Mouse (Mus musculus) right cerebral cortex, adult 18-20 months (tissue): ENCODE measurements around the gene Cxcl10.
"Not testable (repeated sequence)": the region's sequence is repeated elsewhere in the genome, so short reads cannot be mapped to it uniquely, and the experiment has no call there.

ENCODE experiments used
- DNase-seq: peaks from one replicate; pipeline ENCODE4 v3.0.0; 2022; ENCODE audit warnings: mixed read lengths

Gene Cxcl10

DNA sequence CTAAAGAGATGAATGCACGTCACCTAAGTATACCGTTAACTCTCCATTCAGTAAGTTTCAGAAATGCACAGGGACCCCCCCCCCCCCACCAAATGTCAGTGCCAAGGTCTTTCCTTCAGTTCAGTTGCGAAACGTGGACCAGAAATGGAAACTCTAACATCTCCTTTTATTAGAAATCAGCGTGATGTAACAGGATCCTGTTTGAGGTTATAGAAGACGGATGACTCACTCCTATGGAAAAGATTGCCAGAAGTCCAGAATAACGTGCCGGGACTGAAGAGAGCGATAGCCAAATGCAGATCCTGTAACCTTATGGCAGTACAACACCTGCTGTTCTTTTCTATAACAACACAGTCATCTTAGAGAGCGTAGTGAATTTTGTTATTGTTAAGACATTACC is 19.7 kb upstream of the Cxcl10 start:
- no peak for DNase-seq

DNA sequence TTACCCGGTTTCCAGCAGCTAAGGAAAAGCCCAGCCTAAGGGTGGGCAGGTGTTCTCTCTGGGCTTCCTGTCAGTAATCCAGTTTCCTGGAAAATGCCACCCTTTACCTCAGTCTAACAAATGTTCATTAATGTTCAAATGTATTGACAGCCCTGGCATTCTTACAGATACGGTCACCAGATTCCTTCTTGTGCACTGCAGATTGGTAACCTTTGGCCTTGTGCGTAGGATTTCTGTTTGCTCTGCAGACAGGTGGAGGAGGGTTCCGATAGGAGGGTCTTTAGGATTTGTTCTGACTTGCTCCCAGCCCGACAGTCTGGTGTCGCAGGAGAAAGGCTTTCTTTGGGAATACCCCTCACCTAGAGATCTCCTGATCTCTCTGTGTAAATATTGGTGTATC is 17.9 kb upstream of the Cxcl10 start:
- DNase-seq, result no peak

DNA sequence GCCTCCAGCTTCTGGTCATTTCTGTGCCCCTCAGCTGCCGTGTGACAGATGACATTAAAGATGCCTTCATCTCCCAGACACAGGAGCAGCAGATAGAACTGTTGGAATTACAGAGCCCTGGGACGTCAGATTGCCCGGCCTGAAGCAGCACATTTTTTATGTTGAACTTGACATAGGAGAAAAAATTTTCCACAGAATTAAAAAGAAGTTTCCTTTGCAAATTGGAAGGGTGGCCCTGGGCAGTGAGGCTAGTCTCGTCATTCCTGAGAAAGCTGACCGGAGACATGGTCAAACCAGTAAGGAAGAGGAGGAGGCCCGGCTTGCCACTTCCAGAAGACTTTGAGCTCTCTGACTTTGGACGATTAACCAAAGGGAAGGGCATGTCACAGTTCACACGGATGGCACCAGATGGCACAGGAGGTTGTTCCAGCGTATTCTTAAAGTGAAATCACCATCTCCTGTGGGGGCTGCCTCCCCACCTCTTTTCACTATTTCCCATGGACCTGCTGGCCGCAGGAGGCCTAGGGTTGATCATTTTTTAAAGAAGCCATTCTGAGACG is 16.5 kb upstream of the Cxcl10 start:
- no peak for DNase-seq

DNA sequence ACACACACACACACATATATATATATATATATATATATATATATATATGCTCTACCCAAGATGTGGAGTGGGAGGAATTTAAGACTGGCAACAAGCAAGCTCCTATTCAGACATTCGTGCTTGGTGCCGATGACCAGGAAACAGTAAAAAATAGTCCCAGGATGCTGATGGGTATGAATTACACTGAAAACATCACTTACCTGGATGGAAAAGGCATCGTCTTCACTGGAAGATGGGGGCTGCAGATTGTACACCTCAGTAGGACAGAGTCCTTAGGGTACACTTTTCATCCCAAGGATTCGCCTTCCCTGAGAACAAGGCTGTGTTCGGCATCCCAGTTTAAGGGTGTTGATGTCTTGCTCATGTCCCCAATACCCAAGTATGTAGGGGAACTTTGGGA is 15.3 kb upstream of the Cxcl10 start:
- no peak for DNase-seq

DNA sequence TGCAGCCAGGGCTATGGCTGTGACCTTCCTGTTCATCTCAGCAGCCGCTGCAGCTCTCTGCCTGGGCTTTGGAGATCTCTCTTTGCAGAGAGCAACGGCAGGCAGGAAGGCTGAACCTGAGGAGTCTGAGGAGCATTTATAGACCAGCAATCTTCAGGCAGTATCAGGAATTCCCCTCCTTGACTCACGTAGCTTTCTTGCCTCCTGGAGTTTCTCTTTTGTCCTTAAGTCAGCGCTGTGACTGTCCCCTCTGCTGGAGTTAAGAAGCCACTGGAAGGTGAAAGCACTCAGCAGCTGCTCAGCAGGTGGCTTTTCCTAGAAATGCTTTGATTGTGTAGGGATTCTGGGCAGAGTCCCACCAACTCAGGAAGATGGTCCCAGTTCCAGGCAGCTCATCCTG is 14.5 kb upstream of the Cxcl10 start:
- DNase-seq, result no peak

DNA sequence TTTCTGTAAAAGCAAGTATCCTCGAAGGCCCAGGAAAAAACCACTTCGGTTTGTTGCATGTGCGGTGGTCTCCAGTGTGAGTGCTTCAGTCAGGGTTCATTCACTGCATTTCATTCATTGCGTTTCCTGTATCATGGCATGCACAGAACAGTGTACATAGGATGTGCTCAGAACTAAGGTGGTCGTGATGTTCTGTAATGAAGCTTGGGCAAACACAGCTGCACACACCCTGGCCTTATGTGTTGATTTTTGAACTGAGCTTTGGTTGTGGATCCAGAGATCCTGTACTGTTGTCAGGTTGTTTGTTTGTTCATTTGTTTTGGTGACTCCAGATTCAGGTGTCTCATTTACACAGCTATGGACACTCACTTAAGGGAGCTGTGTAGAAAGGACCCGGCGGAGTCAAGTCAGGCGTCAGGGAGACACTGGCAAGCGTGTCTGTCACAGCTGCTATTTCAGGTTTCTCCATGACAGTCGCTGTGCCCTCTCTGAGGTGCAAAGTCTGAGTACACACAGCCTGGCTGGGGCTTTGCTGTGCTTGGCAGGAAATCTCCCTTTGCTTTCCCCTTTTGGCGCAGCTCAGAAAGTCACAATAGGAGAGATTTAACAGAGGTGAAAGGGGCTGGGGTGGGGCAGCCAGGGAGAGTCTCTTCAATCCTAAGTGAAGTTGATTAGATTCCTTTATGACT is 10.2 kb upstream of the Cxcl10 start:
- no peak for DNase-seq

DNA sequence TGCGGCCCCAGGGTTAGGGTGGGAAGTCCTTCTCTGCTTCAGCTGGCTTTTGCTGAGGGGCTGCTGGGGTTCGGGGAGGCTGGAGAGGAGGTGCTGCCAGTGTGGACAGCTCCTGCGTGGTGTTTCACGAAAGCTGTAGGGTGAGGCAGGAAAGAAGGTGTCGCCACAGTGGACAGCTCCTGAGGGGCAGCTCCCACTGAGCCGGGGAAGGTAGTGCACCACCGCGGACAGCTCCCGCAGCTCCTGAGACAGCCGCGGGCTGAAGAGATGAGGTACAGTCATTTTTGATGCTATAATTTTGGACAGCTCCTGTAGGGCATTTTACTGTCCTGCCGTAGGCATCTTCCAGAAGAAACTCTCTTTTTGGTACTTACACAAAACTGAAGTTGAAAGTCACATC is 9.3 kb upstream of the Cxcl10 start:
- DNase-seq, result no peak

DNA sequence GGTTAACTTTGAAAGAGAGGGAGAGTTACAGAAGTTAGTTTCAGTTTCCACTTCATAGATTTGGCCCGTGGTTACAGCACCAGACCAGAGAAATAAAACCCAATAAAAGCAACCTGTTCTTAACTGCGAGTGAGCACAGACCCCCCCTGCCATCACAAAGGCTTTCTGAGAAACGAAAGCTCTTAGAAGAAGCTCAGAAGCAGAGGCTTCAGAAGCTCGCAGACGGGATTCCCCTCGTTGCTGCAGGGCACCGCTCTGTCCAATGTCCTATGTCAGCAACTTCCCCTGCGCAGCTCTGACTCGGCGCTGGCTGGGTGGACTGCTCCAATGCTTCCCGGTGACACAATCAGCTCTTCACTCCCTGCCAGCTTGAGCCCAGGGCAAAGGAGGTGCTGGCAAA is 4.8 kb upstream of the Cxcl10 start:
- DNase-seq, result no peak

DNA sequence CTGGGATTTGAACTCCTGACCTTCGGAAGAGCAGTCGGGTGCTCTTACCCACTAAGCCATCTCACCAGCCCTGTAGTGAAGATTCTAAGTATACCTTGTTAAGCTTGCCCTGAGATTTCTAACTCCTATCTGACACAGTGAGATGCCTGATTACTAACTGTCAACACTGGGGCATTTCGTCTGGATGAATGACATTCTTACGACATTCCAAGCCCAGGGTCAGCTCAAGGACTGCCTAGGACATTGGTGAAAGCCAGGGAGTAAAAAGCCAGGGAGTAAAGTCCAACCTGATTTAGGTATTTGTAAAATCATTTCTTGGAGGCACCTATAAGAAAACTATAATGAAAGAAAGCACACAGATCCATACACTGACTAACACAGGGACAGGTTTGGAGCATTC is 4.0 kb upstream of the Cxcl10 start:
- DNase-seq, result not testable (repeated sequence)

DNA sequence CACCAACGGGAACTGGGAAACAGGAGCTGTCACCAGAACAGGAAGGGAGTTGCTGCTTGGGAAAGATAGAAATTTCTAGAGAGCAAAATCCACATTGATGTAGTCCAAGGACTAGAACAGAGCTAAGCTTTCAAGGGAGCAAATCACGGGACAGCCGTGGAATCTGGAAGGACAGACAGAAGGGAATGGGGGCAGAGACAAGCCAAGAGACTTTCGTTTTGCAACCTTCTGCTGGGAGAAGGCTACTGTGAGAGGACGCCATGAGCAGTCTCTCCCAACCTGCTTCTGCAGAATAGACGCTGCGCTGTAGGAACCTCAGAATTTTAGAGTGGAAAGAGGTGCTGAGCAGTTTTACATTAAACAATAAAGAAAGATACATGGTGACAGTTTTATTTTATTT is 1.0 kb upstream of the Cxcl10 start:
- no peak for DNase-seq

DNA sequence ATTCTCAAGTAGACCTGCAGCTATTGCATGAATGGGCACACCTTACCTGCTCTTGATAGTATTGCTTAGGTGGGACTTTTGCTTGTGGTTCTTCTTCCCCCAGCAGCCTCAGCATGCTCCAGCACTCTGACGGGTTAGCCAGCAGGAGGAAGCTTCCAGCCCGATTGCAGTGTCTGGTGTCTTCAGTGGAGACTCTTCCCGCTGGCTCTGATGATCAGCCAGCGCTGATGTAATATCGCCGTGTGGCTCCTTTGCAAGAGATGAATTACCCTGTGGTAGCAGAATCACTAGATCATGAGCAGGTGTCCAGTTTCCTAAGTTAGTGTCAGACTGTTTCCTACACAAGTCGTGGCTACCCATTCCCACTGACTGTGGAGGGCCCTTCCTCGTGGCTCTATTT is 3.7 kb downstream of the Cxcl10 start:
- no peak for DNase-seq

DNA sequence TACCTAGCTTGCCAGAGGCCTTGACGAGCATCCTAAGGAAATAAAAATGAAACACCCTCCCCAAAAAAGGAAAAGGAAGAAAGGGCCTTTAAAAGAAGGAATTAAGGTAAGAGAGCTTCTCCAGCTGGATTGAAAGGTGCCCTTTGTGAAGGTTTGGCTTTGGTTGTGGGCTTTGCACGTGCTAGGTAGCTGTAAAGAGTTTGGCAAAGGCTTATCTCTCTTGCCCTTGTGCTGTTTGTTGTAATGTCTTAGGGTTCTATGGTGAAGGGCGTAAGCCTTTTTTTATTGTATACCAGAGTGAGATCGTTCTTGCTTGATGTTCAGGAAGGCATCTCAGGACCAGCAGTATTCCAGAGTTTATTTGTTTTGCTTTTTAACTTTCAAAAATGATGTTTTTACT is 8.1 kb downstream of the Cxcl10 start:
- no peak for DNase-seq

DNA sequence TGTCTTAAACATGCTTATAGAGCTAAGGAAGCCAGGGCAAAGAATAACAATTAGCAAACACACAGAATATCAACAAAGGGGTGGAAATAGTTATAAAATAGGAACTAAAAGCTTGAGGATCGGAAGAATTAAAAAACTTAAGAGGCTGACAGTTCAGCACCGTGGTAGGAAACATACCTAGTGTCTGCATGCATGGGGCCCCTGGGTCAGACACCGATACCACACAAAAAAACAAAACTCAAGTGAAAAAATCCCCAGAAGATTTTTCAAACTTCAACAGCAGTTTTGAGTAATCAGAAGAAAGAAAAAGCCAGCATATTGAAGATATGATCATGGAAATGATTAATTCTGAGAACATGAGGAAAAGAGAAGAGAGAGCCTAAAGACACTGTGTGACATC is 11.9 kb downstream of the Cxcl10 start:
- DNase-seq, result no peak

DNA sequence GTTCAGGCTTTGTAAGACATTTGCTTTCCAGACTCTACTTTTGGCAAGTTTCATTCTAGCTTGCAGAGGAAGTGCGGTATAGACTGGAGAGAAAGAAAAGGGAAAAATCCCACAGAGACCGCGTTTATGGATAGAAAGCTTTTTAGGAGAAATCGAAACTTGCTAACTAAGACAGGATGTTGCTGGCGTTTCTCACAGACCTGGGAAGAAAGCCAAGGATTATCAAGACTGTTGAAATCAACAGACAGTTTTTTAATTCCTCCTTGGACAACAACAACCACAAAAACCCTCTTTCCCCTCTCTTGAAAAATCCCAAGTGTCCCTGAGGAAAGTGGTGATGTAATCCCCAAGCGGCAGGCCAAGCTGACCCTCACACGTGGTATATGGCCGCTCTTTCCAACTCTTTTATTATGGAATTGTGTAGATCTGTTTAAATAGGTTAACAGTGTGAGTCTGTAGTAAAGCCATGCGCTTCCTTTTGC is 16.3 kb downstream of the Cxcl10 start:
- no peak for DNase-seq

DNA sequence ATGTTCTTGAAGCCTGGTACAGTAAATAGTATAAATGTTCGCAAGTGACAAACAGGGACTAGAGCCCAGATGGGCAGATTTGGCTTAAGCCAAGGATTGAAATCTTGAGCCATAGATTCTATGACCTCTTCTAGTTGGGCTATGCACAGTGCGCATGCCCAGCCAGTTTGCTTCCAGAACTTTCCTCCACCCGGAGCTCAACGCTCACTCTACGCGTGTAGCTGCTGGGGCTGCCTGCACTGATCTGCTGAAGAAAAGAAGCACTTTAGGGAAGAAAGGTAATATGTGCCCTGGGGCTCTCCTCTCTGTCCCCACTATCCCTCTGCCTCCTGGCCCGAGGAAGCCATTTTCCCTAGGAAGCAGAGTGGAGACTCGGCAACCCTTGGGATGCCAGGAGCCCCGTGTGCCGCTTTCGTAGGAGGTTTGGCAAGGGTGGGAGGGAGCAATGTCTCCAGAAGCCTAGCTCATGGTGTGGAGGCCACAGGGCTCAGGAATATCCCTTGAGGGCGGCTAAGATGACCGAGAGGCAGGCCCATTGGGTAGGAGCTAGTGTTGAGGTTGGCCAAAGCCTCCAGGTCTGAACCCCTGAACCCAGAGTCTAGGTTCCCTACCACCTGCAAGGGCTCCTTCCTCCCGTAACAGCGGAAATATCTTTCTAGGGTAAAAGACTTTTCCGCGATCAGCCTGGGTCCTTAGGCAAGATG is 16.9 kb downstream of the Cxcl10 start, which contains the start of gene Art3:
Gene Art3 (plus strand): TSS at position 193 of the 704 bp plus-strand sequence.
- DNase-seq, result no peak

DNA sequence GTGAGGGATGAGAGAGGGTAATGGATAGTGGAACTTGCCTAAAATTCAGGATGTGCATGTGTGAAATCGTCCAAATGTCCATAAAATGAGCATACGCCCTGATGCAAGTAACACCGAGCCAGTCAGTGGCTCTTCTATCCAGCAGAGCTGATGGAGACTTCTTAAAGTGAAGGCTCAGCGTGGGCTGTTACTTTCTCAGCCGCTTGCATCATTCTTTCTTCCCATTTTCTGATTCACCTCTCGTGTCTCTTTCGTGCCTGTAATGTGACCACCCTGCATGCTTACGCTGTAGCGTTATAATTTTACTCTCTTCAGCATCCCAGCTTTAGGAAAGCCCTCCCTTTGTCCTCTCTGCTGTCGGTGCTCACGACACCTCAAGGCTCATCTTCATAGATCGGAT is 17.6 kb downstream of the Cxcl10 start:
- no peak for DNase-seq

DNA sequence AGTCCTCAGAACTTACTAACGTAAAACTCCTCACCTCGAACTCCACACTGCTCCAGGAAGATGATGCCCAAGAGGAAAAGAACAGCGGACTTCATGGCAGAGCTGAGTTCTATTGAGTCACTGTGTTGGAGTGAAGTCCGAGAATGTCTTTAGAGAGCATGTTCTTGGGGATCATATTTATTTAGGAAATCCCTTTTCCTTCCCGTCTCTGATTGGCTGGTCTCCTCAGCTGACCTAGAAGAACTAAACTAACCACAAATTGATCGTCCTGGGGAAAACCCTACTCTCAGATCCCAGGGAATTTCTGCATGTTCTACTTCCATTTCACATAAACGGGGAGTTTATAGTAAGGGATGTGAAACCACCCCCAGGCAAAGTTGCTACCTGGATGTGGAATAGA is 20.8 kb downstream of the Cxcl10 start, which contains the start of gene Cxcl9:
Gene Cxcl9 (minus strand): TSS at position 151 of the 400 bp plus-strand sequence.
- DNase-seq, result no peak

DNA sequence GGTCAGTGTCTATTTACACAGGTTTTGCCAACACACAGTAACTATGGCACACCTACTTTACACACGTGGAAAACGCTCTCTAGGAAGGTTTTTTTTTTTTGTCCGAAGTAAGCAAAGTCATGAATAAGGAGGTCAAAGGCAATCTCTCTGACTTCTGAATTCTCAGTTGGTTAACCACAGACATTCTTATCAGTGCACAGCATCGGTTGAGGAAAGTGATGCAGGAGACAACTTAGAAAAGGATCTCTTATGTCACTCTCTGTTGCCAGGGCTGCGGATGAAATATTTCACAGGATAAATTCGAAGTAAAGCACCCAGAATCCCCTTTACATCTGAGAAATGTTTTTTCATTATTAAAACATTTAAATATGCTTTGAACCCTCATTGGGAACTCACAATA is 21.3 kb downstream of the Cxcl10 start:
- DNase-seq, result no peak

DNA sequence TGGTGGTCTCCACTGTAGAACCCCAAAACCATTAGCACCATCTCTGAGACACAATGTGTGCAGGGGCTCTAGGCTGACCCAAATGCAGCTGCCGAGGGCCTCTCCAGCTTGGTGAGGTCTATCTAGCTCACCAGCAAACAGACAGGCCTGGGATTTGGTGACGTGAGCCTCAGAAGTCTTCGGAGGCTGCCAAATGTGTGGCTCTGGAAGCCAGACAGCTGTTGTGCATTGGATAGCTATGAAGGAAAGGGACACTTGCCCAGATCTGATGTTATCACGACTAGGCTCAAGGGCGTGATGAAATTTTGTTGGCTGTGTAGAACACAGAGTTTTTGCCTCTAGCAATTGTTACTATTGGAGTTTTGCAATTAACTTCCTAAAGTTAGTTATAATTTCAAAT is 25.4 kb downstream of the Cxcl10 start:
- no peak for DNase-seq

DNA sequence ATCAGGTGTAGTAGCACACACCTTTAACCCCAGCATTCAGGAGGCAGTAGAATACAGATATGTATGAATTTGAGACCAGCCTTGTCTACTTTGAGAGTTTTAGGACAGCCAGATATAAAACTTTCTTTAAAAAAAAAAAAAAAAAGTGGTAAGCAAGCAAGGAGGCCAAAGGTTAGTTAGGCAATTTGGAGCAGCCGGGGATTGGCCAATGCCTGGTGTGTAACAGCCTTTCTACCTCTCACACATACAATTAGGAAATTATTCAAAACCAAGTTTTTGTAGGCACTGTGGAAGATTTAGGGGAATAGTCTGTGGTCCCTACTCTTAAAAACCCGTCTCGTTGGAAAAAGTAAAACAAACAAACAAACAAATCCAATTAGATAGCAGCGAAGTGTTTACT is 26.1 kb downstream of the Cxcl10 start:
- DNase-seq, result no peak

DNA sequence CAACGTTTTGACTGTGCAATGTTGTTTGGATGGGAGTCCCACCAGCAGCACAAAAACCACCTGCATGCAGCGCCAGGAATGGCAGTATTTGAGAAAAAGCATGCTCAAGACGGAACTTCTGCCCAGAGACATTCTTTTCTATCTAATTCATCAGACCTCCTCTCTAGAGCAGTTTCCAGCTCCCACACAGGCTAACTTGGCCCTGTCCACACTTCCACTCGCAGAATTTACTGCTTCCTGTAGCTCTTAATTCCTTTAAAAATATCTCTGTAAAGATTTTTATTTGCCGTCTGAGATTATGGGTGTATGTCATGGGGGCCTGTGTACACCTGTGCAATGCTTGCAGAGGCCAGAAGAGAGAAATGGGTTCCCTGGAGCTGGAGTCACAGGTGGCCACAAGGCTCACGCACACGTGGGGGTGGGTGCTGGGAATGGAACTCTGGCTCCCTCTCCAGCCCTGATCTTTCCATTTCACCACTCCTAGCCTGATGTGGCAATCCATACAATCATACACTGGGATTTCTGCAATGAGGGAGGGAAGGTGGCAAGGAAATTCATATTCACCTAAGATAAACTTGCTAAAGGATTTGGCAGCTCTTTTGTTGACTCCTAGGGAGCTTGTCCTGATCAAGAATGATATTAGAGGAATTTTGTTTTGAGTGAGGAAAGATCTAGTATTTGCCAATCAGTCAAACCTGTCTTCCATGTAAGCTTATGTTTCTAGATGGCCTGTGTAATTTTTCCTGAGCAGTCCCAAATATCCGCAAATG is 26.9 kb downstream of the Cxcl10 start:
- DNase-seq, result no peak

DNA sequence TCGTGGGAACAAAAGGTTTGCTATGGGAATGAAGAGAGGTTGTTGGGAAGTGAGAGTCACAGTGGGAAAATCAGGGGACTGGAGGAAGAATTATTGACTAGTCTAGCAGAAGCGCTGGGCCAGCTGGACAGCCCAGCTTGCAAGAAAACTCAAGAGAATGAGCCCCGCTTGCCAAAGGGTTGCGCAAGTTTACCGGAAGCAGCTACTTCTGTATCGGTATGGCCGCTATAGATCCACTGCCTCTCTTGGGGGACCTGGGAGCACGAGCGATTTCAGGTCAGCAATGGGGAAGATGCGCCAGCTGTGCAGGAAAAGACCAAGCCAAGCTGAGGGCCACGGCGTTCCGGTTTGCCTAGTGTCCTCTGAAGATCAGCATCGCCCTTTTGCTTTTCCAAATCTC is 30.1 kb downstream of the Cxcl10 start:
- no peak for DNase-seq

DNA sequence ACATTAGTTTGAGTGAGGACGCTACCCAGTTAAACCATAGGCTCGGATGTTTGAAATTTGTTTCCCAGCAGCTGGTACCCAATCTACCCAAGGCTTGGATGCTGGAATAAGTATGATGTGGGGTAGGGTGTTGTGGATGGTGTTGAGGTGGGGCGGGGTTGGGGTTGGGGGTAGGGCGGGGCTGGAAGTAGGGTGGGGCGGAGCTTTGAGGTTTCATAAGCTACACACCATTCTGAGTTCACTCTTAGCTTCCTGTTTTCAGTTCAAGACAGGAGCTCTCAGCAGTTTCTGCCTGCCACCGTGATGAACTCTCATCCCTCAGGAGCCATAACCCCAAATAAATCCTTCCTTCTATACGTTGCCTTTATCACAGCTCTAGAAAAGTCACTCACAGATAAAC is 30.6 kb downstream of the Cxcl10 start:
- no peak for DNase-seq

DNA sequence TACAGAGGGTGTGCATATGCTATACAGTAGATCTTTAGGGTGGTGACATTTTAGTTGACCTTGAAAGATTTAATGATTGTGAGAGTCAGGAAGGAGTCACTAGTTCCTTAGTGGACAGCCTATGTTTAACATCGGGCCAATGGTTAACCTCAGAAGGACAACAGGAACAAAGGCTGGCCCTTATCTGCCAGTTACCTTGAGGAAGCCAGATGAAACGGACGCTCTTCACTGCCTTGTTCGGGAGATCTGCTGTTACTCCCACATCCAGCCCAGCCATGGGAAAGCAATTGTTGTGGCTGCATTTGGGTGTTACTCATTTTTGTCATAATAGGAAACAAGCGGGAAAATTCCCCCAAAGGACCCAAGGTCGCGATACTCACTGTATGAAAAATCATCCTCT is 34.9 kb downstream of the Cxcl10 start:
- DNase-seq, result no peak
